Mouse (Mus musculus) cerebellum, postnatal 10 days (tissue): ENCODE measurements around the gene Olfr319.
"Not testable (repeated sequence)": the region's sequence is repeated elsewhere in the genome, so short reads cannot be mapped to it uniquely, and the experiment has no call there.

Experiments
- DNase-seq, 2 experiments: peaks; one replicate each; pipeline ENCODE4 v3.0.0; 2021; ENCODE audit warnings: mixed read lengths in 2 of 2

Olfr319 gene

GRCm38 (mm10) chr11:58698862-58699261, at the start of gene Olfr319:
Gene Olfr319, plus strand, starts transcription at chr11:58699162.
- no peak for DNase-seq

GRCm38 (mm10) chr11:58655151-58655550, 43.8 kb upstream of the Olfr319 start:
- DNase-seq = no peak

- DNase-seq = no peak
These were observed 40.4 kb upstream of the Olfr319 start, which contains the start of gene Olfr322 for GRCm38 (mm10) chr11:58658596-58658995. Gene Olfr322, plus strand, starts transcription at chr11:58658782.

- DNase-seq = no peak
These were observed 29.7 kb upstream of the Olfr319 start for GRCm38 (mm10) chr11:58669252-58669651.

GRCm38 (mm10) chr11:58671825-58672224, 27.1 kb upstream of the Olfr319 start:
- no peak for DNase-seq

GRCm38 (mm10) chr11:58680799-58681198, 18.2 kb upstream of the Olfr319 start, which contains the start of gene Olfr320:
Gene Olfr320, plus strand, starts transcription at chr11:58681099.
- DNase-seq = no peak

- DNase-seq = no peak
These were observed 10.1 kb downstream of the Olfr319 start for GRCm38 (mm10) chr11:58709086-58709485.

GRCm38 (mm10) chr11:58717723-58718122, 18.8 kb downstream of the Olfr319 start:
- DNase-seq = not testable (repeated sequence)

- DNase-seq = no peak
These were observed 20.7 kb downstream of the Olfr319 start for GRCm38 (mm10) chr11:58719701-58720100.

- DNase-seq = no peak
These were observed 25.0 kb downstream of the Olfr319 start, which contains the start of gene Olfr318 for GRCm38 (mm10) chr11:58723914-58724313. Gene Olfr318, minus strand, starts transcription at chr11:58724014.

GRCm38 (mm10) chr11:58727896-58728650, 29.1 kb downstream of the Olfr319 start:
- not testable (repeated sequence) for DNase-seq

GRCm38 (mm10) chr11:58733372-58733771, 34.4 kb downstream of the Olfr319 start:
- peak; percentile 49 to 60 for DNase-seq

- DNase-seq = no peak
These were observed 39.9 kb downstream of the Olfr319 start, which contains the start of gene Olfr317 for GRCm38 (mm10) chr11:58738792-58739262. Gene Olfr317, minus strand, starts transcription at chr11:58739212.

GRCm38 (mm10) chr11:58751096-58751495, 52.1 kb downstream of the Olfr319 start:
- not testable (repeated sequence) for DNase-seq

- no peak for DNase-seq
These were observed 53.5 kb downstream of the Olfr319 start, which contains the start of gene Olfr316 for GRCm38 (mm10) chr11:58752434-58752833. Gene Olfr316, plus strand, starts transcription at chr11:58752734.
